Mouse (Mus musculus): Measurements from ENCODE around the gene Frmpd1. TPM values are rescaled to one million over a fixed set of nuclear protein-coding genes. Genes with fewer than 3 reads are reported as not detected.

Gene Frmpd1
- polyA plus RNA-seq, 1 experiment: 3.4 TPM

- H3K4me1 ChIP-seq (ENCODE audit: control insufficient read depth, insufficient read depth, low read length): no peaks in the 10 kb centered on the region
- no peak overlapping the region for H3K27ac ChIP-seq (ENCODE audit: control insufficient read depth, insufficient read depth, low read depth, low read length)
- no peaks in the 10 kb centered on the region for H3K27me3 ChIP-seq (ENCODE audit: control insufficient read depth, insufficient read depth, low read length)
- TF ChIP-seq CTCF (IDR thresholded peaks at IDR 0.05; ENCODE audit: control insufficient read depth, insufficient read depth, insufficient replicate concordance, low read depth, low read length): no peak
- no peak for TF ChIP-seq POLR2A (IDR thresholded peaks at IDR 0.05; ENCODE audit: control insufficient read depth, low read depth, low read length)
- no peak overlapping the region for H3K4me3 ChIP-seq (ENCODE audit: control insufficient read depth, low read depth, low read length)
- no peaks in the 10 kb centered on the region for H3K36me3 ChIP-seq (ENCODE audit: control insufficient read depth, insufficient read depth, low read length)
Observed at GRCm38 (mm10) chr4:45160773-45161172, 23.9 kb upstream of the Frmpd1 start.

- Histone ChIP-seq H3K27me3 (ENCODE audit: control insufficient read depth, insufficient read depth, low read length) (no peaks in the 10 kb centered on the region), H3K4me3 (ENCODE audit: control insufficient read depth, low read depth, low read length) (no peak overlapping the region), H3K4me1 (ENCODE audit: control insufficient read depth, insufficient read depth, low read length) (no peaks in the 10 kb centered on the region), H3K36me3 (ENCODE audit: control insufficient read depth, insufficient read depth, low read length) (no peaks in the 10 kb centered on the region), H3K27ac (ENCODE audit: control insufficient read depth, insufficient read depth, low read depth, low read length) (no peak overlapping the region)
- TF ChIP-seq POLR2A (IDR thresholded peaks at IDR 0.05; ENCODE audit: control insufficient read depth, low read depth, low read length): no peak
- TF ChIP-seq CTCF (IDR thresholded peaks at IDR 0.05; ENCODE audit: control insufficient read depth, insufficient read depth, insufficient replicate concordance, low read depth, low read length): no peak
Observed at GRCm38 (mm10) chr4:45163711-45164110, 21.0 kb upstream of the Frmpd1 start.

GRCm38 (mm10) chr4:45165477-45165876, 19.2 kb upstream of the Frmpd1 start:
- no peak for TF ChIP-seq CTCF (IDR thresholded peaks at IDR 0.05; ENCODE audit: control insufficient read depth, insufficient read depth, insufficient replicate concordance, low read depth, low read length)
- TF ChIP-seq POLR2A (IDR thresholded peaks at IDR 0.05; ENCODE audit: control insufficient read depth, low read depth, low read length): no peak
- Histone ChIP-seq H3K4me1 (ENCODE audit: control insufficient read depth, insufficient read depth, low read length) (no peaks in the 10 kb centered on the region), H3K27me3 (ENCODE audit: control insufficient read depth, insufficient read depth, low read length) (no peaks in the 10 kb centered on the region), H3K27ac (ENCODE audit: control insufficient read depth, insufficient read depth, low read depth, low read length) (no peak overlapping the region), H3K4me3 (ENCODE audit: control insufficient read depth, low read depth, low read length) (no peak overlapping the region), H3K36me3 (ENCODE audit: control insufficient read depth, insufficient read depth, low read length) (no peaks in the 10 kb centered on the region)

- Histone ChIP-seq H3K27ac (ENCODE audit: control insufficient read depth, insufficient read depth, low read depth, low read length) (no peak overlapping the region), H3K4me1 (ENCODE audit: control insufficient read depth, insufficient read depth, low read length) (no peaks in the 10 kb centered on the region), H3K36me3 (ENCODE audit: control insufficient read depth, insufficient read depth, low read length) (no peaks in the 10 kb centered on the region), H3K4me3 (ENCODE audit: control insufficient read depth, low read depth, low read length) (no peak overlapping the region), H3K27me3 (ENCODE audit: control insufficient read depth, insufficient read depth, low read length) (no peaks in the 10 kb centered on the region)
- TF ChIP-seq CTCF (IDR thresholded peaks at IDR 0.05; ENCODE audit: control insufficient read depth, insufficient read depth, insufficient replicate concordance, low read depth, low read length): no peak
- no peak for TF ChIP-seq POLR2A (IDR thresholded peaks at IDR 0.05; ENCODE audit: control insufficient read depth, low read depth, low read length)
Observed at GRCm38 (mm10) chr4:45165955-45166354, 18.7 kb upstream of the Frmpd1 start.

- no peak for TF ChIP-seq CTCF (IDR thresholded peaks at IDR 0.05; ENCODE audit: control insufficient read depth, insufficient read depth, insufficient replicate concordance, low read depth, low read length)
- no peak for TF ChIP-seq POLR2A (IDR thresholded peaks at IDR 0.05; ENCODE audit: control insufficient read depth, low read depth, low read length)
- Histone ChIP-seq H3K4me3 (ENCODE audit: control insufficient read depth, low read depth, low read length) (no peak overlapping the region), H3K4me1 (ENCODE audit: control insufficient read depth, insufficient read depth, low read length) (no peaks in the 10 kb centered on the region), H3K36me3 (ENCODE audit: control insufficient read depth, insufficient read depth, low read length) (no peaks in the 10 kb centered on the region), H3K27me3 (ENCODE audit: control insufficient read depth, insufficient read depth, low read length) (no peaks in the 10 kb centered on the region), H3K27ac (ENCODE audit: control insufficient read depth, insufficient read depth, low read depth, low read length) (no peak overlapping the region)
Observed at GRCm38 (mm10) chr4:45171340-45171739, 13.3 kb upstream of the Frmpd1 start.

GRCm38 (mm10) chr4:45183818-45184520, 706 bp upstream of the Frmpd1 start:
- no peak for TF ChIP-seq CTCF (IDR thresholded peaks at IDR 0.05; ENCODE audit: control insufficient read depth, insufficient read depth, insufficient replicate concordance, low read depth, low read length)
- H3K36me3 ChIP-seq (ENCODE audit: control insufficient read depth, insufficient read depth, low read length): no peaks in the 10 kb centered on the region
- H3K27me3 ChIP-seq (ENCODE audit: control insufficient read depth, insufficient read depth, low read length): no peaks in the 10 kb centered on the region
- H3K27ac ChIP-seq (ENCODE audit: control insufficient read depth, insufficient read depth, low read depth, low read length): no peak overlapping the region
- H3K4me1 ChIP-seq (ENCODE audit: control insufficient read depth, insufficient read depth, low read length): peaks cover 8% of the 10 kb centered on the region
- H3K4me3 ChIP-seq (ENCODE audit: control insufficient read depth, low read depth, low read length): peak overlapping the region; percentile 69

- no peaks in the 10 kb centered on the region for H3K27me3 ChIP-seq (ENCODE audit: control insufficient read depth, insufficient read depth, low read length)
- H3K4me1 ChIP-seq (ENCODE audit: control insufficient read depth, insufficient read depth, low read length): peaks cover 8% of the 10 kb centered on the region
- peak overlapping the region; percentile 69 for H3K4me3 ChIP-seq (ENCODE audit: control insufficient read depth, low read depth, low read length)
- H3K27ac ChIP-seq (ENCODE audit: control insufficient read depth, insufficient read depth, low read depth, low read length): peak overlapping the region; percentile 7; the same call in 1 of the 2 replicates
- TF ChIP-seq POLR2A (IDR thresholded peaks at IDR 0.05; ENCODE audit: control insufficient read depth, low read depth, low read length) (no peak), CTCF (IDR thresholded peaks at IDR 0.05; ENCODE audit: control insufficient read depth, insufficient read depth, insufficient replicate concordance, low read depth, low read length) (no peak)
- H3K36me3 ChIP-seq (ENCODE audit: control insufficient read depth, insufficient read depth, low read length): no peaks in the 10 kb centered on the region
Observed at GRCm38 (mm10) chr4:45185331-45185669, 625 bp downstream of the Frmpd1 start.
